Mouse (Mus musculus): Measurements from ENCODE around the gene Oas3. TPM values are rescaled to one million over a fixed set of nuclear protein-coding genes. Genes with fewer than 3 reads are reported as not detected.

Oas3 gene
- polyA plus RNA-seq, 1 experiment from 2014 or later = 0.31 TPM

- no peak for DNase-seq (ENCODE audit: low spot score)
- no peaks in the 10 kb centered on the region for H3K36me3 ChIP-seq (ENCODE audit: insufficient read depth, low read length)
- H3K9ac ChIP-seq (replicated peaks; ENCODE audit: low read depth) = no peak overlapping the region
- TF ChIP-seq CTCF (IDR thresholded peaks at IDR 0.05) (no peak), EP300 (IDR thresholded peaks at IDR 0.05) (no peak)
- H3K4me3 ChIP-seq (ENCODE audit: low read depth, low read length) = no peak overlapping the region
- H3K27ac ChIP-seq (ENCODE audit: low read length) = no peak overlapping the region
- peaks cover 4% of the 10 kb centered on the region; the same call in 1 of the 2 replicates for H3K27me3 ChIP-seq (replicated peaks; ENCODE audit: insufficient read depth, low read length)
- H3K9me3 ChIP-seq (ENCODE audit: low read length) = no peaks in the 10 kb centered on the region
- 53% methylated on average over 6 of the region's 6 CpGs for WGBS
- no peaks in the 10 kb centered on the region for H3K4me1 ChIP-seq (ENCODE audit: insufficient read depth, low read depth, low read length)
- H3K4me2 ChIP-seq (replicated peaks; ENCODE audit: low read depth, low read length) = no peak overlapping the region
- ATAC-seq = no peak
Observed at GRCm38 (mm10) chr5:120704421-120704820, 73.0 kb downstream of the Oas3 start.

GRCm38 (mm10) chr5:120703660-120704059 is 73.8 kb downstream of the Oas3 start:
- 69% methylated on average over 3 of the region's 3 CpGs for WGBS
- no peak for DNase-seq (ENCODE audit: low spot score)
- TF ChIP-seq CTCF (IDR thresholded peaks at IDR 0.05) = no peak
- no peak for TF ChIP-seq EP300 (IDR thresholded peaks at IDR 0.05)
- H3K27ac ChIP-seq (ENCODE audit: low read length) = no peak overlapping the region
- no peaks in the 10 kb centered on the region for H3K36me3 ChIP-seq (ENCODE audit: insufficient read depth, low read length)
- H3K27me3 ChIP-seq (replicated peaks; ENCODE audit: insufficient read depth, low read length) = peaks cover 4% of the 10 kb centered on the region; the same call in 1 of the 2 replicates
- H3K4me3 ChIP-seq (ENCODE audit: low read depth, low read length) = no peak overlapping the region
- H3K4me2 ChIP-seq (replicated peaks; ENCODE audit: low read depth, low read length) = no peak overlapping the region
- ATAC-seq = no peak
- no peaks in the 10 kb centered on the region for H3K9me3 ChIP-seq (ENCODE audit: low read length)
- no peaks in the 10 kb centered on the region for H3K4me1 ChIP-seq (ENCODE audit: insufficient read depth, low read depth, low read length)
- H3K9ac ChIP-seq (replicated peaks; ENCODE audit: low read depth) = no peak overlapping the region

Other genes with a start within 250 kb of the Oas3 start
- 17.5 and 19.7 TPM in 2 replicates for gene Tpcn1, start 189.0 kb downstream of the Oas3 start, polyA plus RNA-seq (2015; fragmentation: Nextera tagmentation; extraction: Ambion mirVana)
- 1.7 and 2.0 TPM in 2 replicates for gene Iqcd, start 188.6 kb downstream of the Oas3 start, polyA plus RNA-seq (2015; fragmentation: Nextera tagmentation; extraction: Ambion mirVana)
- 9.9 and 10.0 TPM in 2 replicates for gene Rita1, start 165.1 kb downstream of the Oas3 start, polyA plus RNA-seq (2015; fragmentation: Nextera tagmentation; extraction: Ambion mirVana)
- 24.9 and 25.4 TPM in 2 replicates for gene Ddx54, start 164.9 kb downstream of the Oas3 start, polyA plus RNA-seq (2015; fragmentation: Nextera tagmentation; extraction: Ambion mirVana)
- 1.3 and 2.0 TPM in 2 replicates for gene Cfap73, start 143.4 kb downstream of the Oas3 start, polyA plus RNA-seq (2015; fragmentation: Nextera tagmentation; extraction: Ambion mirVana)
- not detected in 2 replicates for gene Rasal1, start 128.8 kb downstream of the Oas3 start, polyA plus RNA-seq (2015; fragmentation: Nextera tagmentation; extraction: Ambion mirVana)
- 0.48 and 0.70 TPM in 2 replicates for gene Dtx1, start 65.7 kb downstream of the Oas3 start, polyA plus RNA-seq (2015; fragmentation: Nextera tagmentation; extraction: Ambion mirVana)
- 0.21 and 0.31 TPM in 2 replicates for gene Oas2, start 27.8 kb downstream of the Oas3 start, polyA plus RNA-seq (2015; fragmentation: Nextera tagmentation; extraction: Ambion mirVana)
- 0.30 and 0.60 TPM in 2 replicates for gene Oas1e, start 17.9 kb upstream of the Oas3 start, polyA plus RNA-seq (2015; fragmentation: Nextera tagmentation; extraction: Ambion mirVana)
- 1.5 and 1.7 TPM in 2 replicates for gene Oas1c, start 34.9 kb upstream of the Oas3 start, polyA plus RNA-seq (2015; fragmentation: Nextera tagmentation; extraction: Ambion mirVana)
- gene Oas1f, start 69.7 kb upstream of the Oas3 start, polyA plus RNA-seq (2015; fragmentation: Nextera tagmentation; extraction: Ambion mirVana) = not detected in 2 replicates
- gene Oas1h, start 83.8 kb upstream of the Oas3 start, polyA plus RNA-seq (2015; fragmentation: Nextera tagmentation; extraction: Ambion mirVana) = not detected in 2 replicates
- 0.94 and 1.1 TPM in 2 replicates for gene Oas1g, start 110.0 kb upstream of the Oas3 start, polyA plus RNA-seq (2015; fragmentation: Nextera tagmentation; extraction: Ambion mirVana)
- 3.0 and 3.1 TPM in 2 replicates for gene Oas1a, start 129.9 kb upstream of the Oas3 start, polyA plus RNA-seq (2015; fragmentation: Nextera tagmentation; extraction: Ambion mirVana)
- gene Oas1d, start 136.9 kb upstream of the Oas3 start, polyA plus RNA-seq (2015; fragmentation: Nextera tagmentation; extraction: Ambion mirVana) = not detected in 2 replicates
- gene Rph3a, start 232.4 kb upstream of the Oas3 start, polyA plus RNA-seq (2015; fragmentation: Nextera tagmentation; extraction: Ambion mirVana) = not detected in 2 replicates

Measured in lung, postnatal 0 days (tissue).